13 mouse cellular contexts compared by ENCODE assay signal in genomic region chr2:84811880-84812279, GRCm38 (mm10). TPM values are rescaled to one million over a fixed set of nuclear protein-coding genes. Genes with fewer than 3 reads are reported as not detected.
A peak's percentile ranks its signal among the peaks of the same experiment; 100 is the strongest.
DNase-seq lines count a peak whose midpoint lies in the region; ATAC-seq and TF ChIP-seq lines count a peak whose summit lies in the region.
"Had no signal": no experiment of that assay in that cellular context is flagged by ENCODE, and none has a peak within 500 bp of the region (broad histone marks: within the 10 kb centered on the region; RNA-seq: fewer than 3 reads in every experiment).

No protein-coding gene starts in this region.

- ATAC-seq in intestine, embryonic 15.5 days: peak; percentile 87

- TF ChIP-seq POLR2A in small intestine, adult 2 months (IDR thresholded peaks at IDR 0.05; ENCODE audit: low read depth, low read length): no peak

- no peaks in the 10 kb centered on the region for H3K9me3 ChIP-seq in intestine, embryonic 15.5 days

- peaks cover 8% of the 10 kb centered on the region for H3K4me1 ChIP-seq in intestine, embryonic 15.5 days (replicated peaks)
- peaks cover 13% of the 10 kb centered on the region for H3K4me1 ChIP-seq in small intestine, adult 2 months (ENCODE audit: control insufficient read depth, insufficient read depth, insufficient read length, low read length)

- TF ChIP-seq CTCF in small intestine, adult 2 months (IDR thresholded peaks at IDR 0.05; ENCODE audit: extremely low read depth, insufficient read length, insufficient replicate concordance, low read depth, low read length): no peak

- no peak overlapping the region for H3K9ac ChIP-seq in intestine, embryonic 15.5 days

- no peak overlapping the region for H3K27ac ChIP-seq in intestine, embryonic 15.5 days
- peak overlapping the region; percentile 48 for H3K27ac ChIP-seq in small intestine, adult 2 months (ENCODE audit: insufficient read depth, low read depth, low read length)

- peak; percentile 42 to 51 for DNase-seq in heart, adult 18-20 months
- no peak for DNase-seq in heart, adult 8-10 months (ENCODE audit: low spot score)
- peak; percentile 87 for DNase-seq in c-Kit-negative CD71-positive TER-119-positive erythroid progenitor cells, embryonic 14.5 days (ENCODE audit: low read depth, low spot score)
- no peak for DNase-seq in frontal cortex, adult 2 months (ENCODE audit: extremely low spot score in 1 of 2, low spot score in 1 of 2)
- no peak for DNase-seq in left cerebral cortex, postnatal 4 days
- DNase-seq in right cerebral cortex, postnatal 4 days: no peak
- DNase-seq: cerebellum, adult 2 months; retina, postnatal 1 day had no signal

- H3K27me3 ChIP-seq in intestine, embryonic 15.5 days (replicated peaks): no peaks in the 10 kb centered on the region
- H3K27me3 ChIP-seq in small intestine, adult 2 months (ENCODE audit: control insufficient read depth, insufficient read depth, low read length): no peaks in the 10 kb centered on the region

- H3K36me3 ChIP-seq in intestine, embryonic 15.5 days: no peaks in the 10 kb centered on the region
- H3K36me3 ChIP-seq in small intestine, adult 2 months (ENCODE audit: control insufficient read depth, insufficient read depth, low read length): peaks cover 10% of the 10 kb centered on the region; the same call in 1 of the 2 replicates

- no peak overlapping the region for H3K4me2 ChIP-seq in intestine, embryonic 15.5 days (replicated peaks)

- intact Hi-C loops in left cerebral cortex, postnatal 4 days (cut with DNase I): no loop called here

- no peak overlapping the region for H3K4me3 ChIP-seq in intestine, embryonic 15.5 days (replicated peaks)
- no peak overlapping the region for H3K4me3 ChIP-seq in small intestine, adult 2 months (ENCODE audit: low read depth, low read length)

- WGBS in intestine, embryonic 15.5 days: 64% methylated on average over 7 of the region's 7 CpGs
- 34% methylated on average over 7 of the region's 7 CpGs for WGBS in small intestine, adult 2 months

RNA-seq across cellular contexts. Expression of gene Smtnl1, which starts 10.6 kb away (rescaled TPM):
- total RNA-seq in heart, adult 18-20 months (2021): not detected
- under 1 TPM in 2 of 4 experiments, not detected in 2; 0.14 to 0.16 TPM for total RNA-seq in heart, adult 8-10 months (2022)
- polyA plus RNA-seq in intestine, embryonic 15.5 days (2015; fragmentation: Nextera tagmentation; extraction: Ambion mirVana): 0.08 and 0.13 TPM in 2 replicates
- 0.06 TPM in 1 of 2 replicates, not detected in the other for polyA plus RNA-seq in small intestine, adult 2 months (2012; rRNA removed)
- not detected in 2 replicates for polyA plus RNA-seq in frontal cortex, adult 2 months (2012; rRNA removed)
- total RNA-seq in left cerebral cortex, postnatal 4 days (2021): not detected
- total RNA-seq: left cerebral cortex, postnatal 14 days; midbrain, postnatal 0 days had no signal
- polyA plus RNA-seq: cerebellum, adult 2 months; inflammation-experienced regulatory T-cells, adult 6 months; midbrain, postnatal 0 days had no signal

RNA-seq across cellular contexts. Expression of gene Ube2l6, which starts 13.3 kb away (rescaled TPM):
- total RNA-seq in heart, adult 18-20 months (2021): 10 to 100 TPM; 30.0 to 33.2 TPM
- total RNA-seq in heart, adult 8-10 months (2022): 10 to 100 TPM; 11.8 to 37.6 (median 13.6) TPM
- 46.5 TPM in 2 replicates for polyA plus RNA-seq in intestine, embryonic 15.5 days (2015; fragmentation: Nextera tagmentation; extraction: Ambion mirVana)
- 28.6 and 85.7 TPM in 2 replicates for polyA plus RNA-seq in small intestine, adult 2 months (2012; rRNA removed)
- 10.2 TPM in 2 replicates for polyA plus RNA-seq in frontal cortex, adult 2 months (2012; rRNA removed)
- 1 to 10 TPM; 5.3 to 5.7 TPM for total RNA-seq in left cerebral cortex, postnatal 4 days (2021)

RNA-seq across cellular contexts. Expression of gene Timm10, which starts 14.9 kb away (rescaled TPM):
- 100 to 1,000 TPM; 109 to 146 TPM for total RNA-seq in heart, adult 18-20 months (2021)
- 100 to 1,000 TPM; 119 to 134 (median 122) TPM for total RNA-seq in heart, adult 8-10 months (2022)
- polyA plus RNA-seq in intestine, embryonic 15.5 days (2015; fragmentation: Nextera tagmentation; extraction: Ambion mirVana): 56.1 and 67.2 TPM in 2 replicates
- polyA plus RNA-seq in small intestine, adult 2 months (2012; rRNA removed): 28.6 and 32.0 TPM in 2 replicates
- 86.2 and 96.6 TPM in 2 replicates for polyA plus RNA-seq in frontal cortex, adult 2 months (2012; rRNA removed)
- 10 to 100 TPM; 55.5 to 60.4 TPM for total RNA-seq in left cerebral cortex, postnatal 4 days (2021)

RNA-seq across cellular contexts. Expression of gene Slc43a1, which starts 26.8 kb away (rescaled TPM):
- total RNA-seq in heart, adult 18-20 months (2021): 1 to 10 TPM; 2.6 to 3.3 TPM
- 1 to 10 TPM; 1.6 to 2.8 (median 2.2) TPM for total RNA-seq in heart, adult 8-10 months (2022)
- 15.0 and 16.3 TPM in 2 replicates for polyA plus RNA-seq in intestine, embryonic 15.5 days (2015; fragmentation: Nextera tagmentation; extraction: Ambion mirVana)
- 1.8 and 4.4 TPM in 2 replicates for polyA plus RNA-seq in small intestine, adult 2 months (2012; rRNA removed)
- 0.22 and 0.29 TPM in 2 replicates for polyA plus RNA-seq in frontal cortex, adult 2 months (2012; rRNA removed)
- 1 to 10 TPM in 1 of 2 experiments, under 1 TPM in 1; 0.46 to 1.3 TPM for total RNA-seq in left cerebral cortex, postnatal 4 days (2021)

RNA-seq across cellular contexts. Expression of gene Serping1, which starts 36.6 kb away (rescaled TPM):
- total RNA-seq in heart, adult 18-20 months (2021): 10 to 100 TPM; 64.0 to 71.6 TPM
- 10 to 100 TPM; 58.4 to 76.5 (median 69.2) TPM for total RNA-seq in heart, adult 8-10 months (2022)
- polyA plus RNA-seq in intestine, embryonic 15.5 days (2015; fragmentation: Nextera tagmentation; extraction: Ambion mirVana): 59.7 and 60.5 TPM in 2 replicates
- 66.5 and 97.6 TPM in 2 replicates for polyA plus RNA-seq in small intestine, adult 2 months (2012; rRNA removed)
- 13.9 and 17.4 TPM in 2 replicates for polyA plus RNA-seq in frontal cortex, adult 2 months (2012; rRNA removed)
- total RNA-seq in left cerebral cortex, postnatal 4 days (2021): 1 to 10 TPM; 5.6 to 6.2 TPM

Comparison
In these comparisons a context has a peak if more than half of its experiments do, and no peak if none do; other contexts are left out.
1. DNase-seq: peak in heart, adult 18-20 months (2 of 2) and c-Kit-negative CD71-positive TER-119-positive erythroid progenitor cells, embryonic 14.5 days (single experiment); none in heart, adult 8-10 months (single experiment), frontal cortex, adult 2 months (0 of 2), left cerebral cortex, postnatal 4 days (single experiment) and right cerebral cortex, postnatal 4 days (single experiment).